Mouse (Mus musculus) activated CD4-positive, CD25-positive, alpha-beta regulatory T cell, adult 4 months (primary cell): ENCODE results near the gene Gfi1. TPM values are rescaled to one million over a fixed set of nuclear protein-coding genes. Genes with fewer than 3 reads are reported as not detected.
A peak's percentile ranks its signal among the peaks of the same experiment; 100 is the strongest.

ENCODE experiments used
- ATAC-seq: one replicate; pipeline ENCODE4 v1.8.0; 2017
- polyA plus RNA-seq, 2 experiments: library from polyadenylated mRNA; unstranded; fragments of 100-300 nt; shearing (Covaris generic); gene quantifications; one replicate each; pipeline ENCODE4 v1.2.1; 2017

Gene Gfi1
- polyA plus RNA-seq, 2 experiments from 2014 or later = 2.6 to 3.1 TPM

- no peak for ATAC-seq
These were observed 4.2 kb downstream of the Gfi1 start for GRCm38 (mm10) chr5:107721638-107722011.

GRCm38 (mm10) chr5:107720991-107721637 is 4.7 kb downstream of the Gfi1 start:
- ATAC-seq = no peak

GRCm38 (mm10) chr5:107720511-107720910 is 5.3 kb downstream of the Gfi1 start:
- no peak for ATAC-seq

GRCm38 (mm10) chr5:107719786-107720185 is 6.0 kb downstream of the Gfi1 start:
- ATAC-seq = no peak

GRCm38 (mm10) chr5:107719209-107719608 is 6.6 kb downstream of the Gfi1 start:
- no peak for ATAC-seq

- peak; percentile 84 for ATAC-seq
These were observed 7.9 kb downstream of the Gfi1 start for GRCm38 (mm10) chr5:107717871-107718361.

GRCm38 (mm10) chr5:107711689-107712088 is 14.1 kb downstream of the Gfi1 start:
- ATAC-seq = no peak

GRCm38 (mm10) chr5:107708124-107708797 is 17.6 kb downstream of the Gfi1 start:
- ATAC-seq = no peak

- no peak for ATAC-seq
These were observed 19.6 kb downstream of the Gfi1 start for GRCm38 (mm10) chr5:107706262-107706661.

GRCm38 (mm10) chr5:107705756-107706155 is 20.1 kb downstream of the Gfi1 start:
- ATAC-seq = no peak

GRCm38 (mm10) chr5:107703207-107703763 is 22.6 kb downstream of the Gfi1 start:
- ATAC-seq = peak; percentile 90

GRCm38 (mm10) chr5:107701658-107702057 is 24.2 kb downstream of the Gfi1 start:
- ATAC-seq = no peak

GRCm38 (mm10) chr5:107700873-107701272 is 25.0 kb downstream of the Gfi1 start:
- no peak for ATAC-seq

- no peak for ATAC-seq
These were observed 26.9 kb downstream of the Gfi1 start for GRCm38 (mm10) chr5:107698888-107699287.

- peak; percentile 56 for ATAC-seq
These were observed 30.8 kb downstream of the Gfi1 start for GRCm38 (mm10) chr5:107695019-107695418.

GRCm38 (mm10) chr5:107688499-107688866 is 37.4 kb downstream of the Gfi1 start:
- peak; percentile 6 for ATAC-seq

- peak; percentile 91 for ATAC-seq
These were observed 38.0 kb downstream of the Gfi1 start for GRCm38 (mm10) chr5:107687592-107688498.

- ATAC-seq = no peak
These were observed 38.7 kb downstream of the Gfi1 start for GRCm38 (mm10) chr5:107687161-107687560.

- ATAC-seq = no peak
These were observed 41.5 kb downstream of the Gfi1 start for GRCm38 (mm10) chr5:107684380-107684779.

- ATAC-seq = no peak
These were observed 44.5 kb downstream of the Gfi1 start for GRCm38 (mm10) chr5:107681300-107681699.

- ATAC-seq = no peak
These were observed 47.4 kb downstream of the Gfi1 start for GRCm38 (mm10) chr5:107678392-107678791.
